Mouse (Mus musculus) heart, embryonic 14.5 days (tissue): Measurements from ENCODE around the gene Tpst2. TPM values are rescaled to one million over a fixed set of nuclear protein-coding genes. Genes with fewer than 3 reads are reported as not detected.

Source experiments
- ATAC-seq: fragments of 200-750 bp; cut with Nextera tagmentation; 2 replicates; pipeline ENCODE4 v1.8.0; 2017; ENCODE audit warnings: low read depth, moderate TSS enrichment; ENCODE audit not compliant: insufficient number of reproducible peaks, insufficient read depth, low FRiP score
- H3K27ac ChIP-seq, 2 experiments: fragments of 200-500 bp in 1 of 2; fragments of 300-500 bp in 1 of 2; sonication (generic) in 1 of 2; replicated peaks in 1 of 2; 2 replicates each; pipeline ENCODE4 v1.5.1; 2012 to 2014; ENCODE audit warnings: low read depth in 2 of 2, low read length in 2 of 2, control low read depth in 1 of 2, mild to moderate bottlenecking in 1 of 2, mixed read lengths in 1 of 2; ENCODE audit not compliant: control insufficient read depth in 1 of 2, insufficient read depth in 1 of 2
- H3K27me3 ChIP-seq: fragments of 300-500 bp; sonication (generic); 2 replicates; pipeline ENCODE4 v1.6.1; 2014; ENCODE audit warnings: mild to moderate bottlenecking, low read length, control low read depth; ENCODE audit not compliant: control insufficient read depth, insufficient read depth
- H3K36me3 ChIP-seq: fragments of 300-500 bp; sonication (generic); 2 replicates; pipeline ENCODE4 v1.6.1; 2014; ENCODE audit warnings: mild to moderate bottlenecking, control low read depth, low read length, mixed read lengths; ENCODE audit not compliant: control insufficient read depth, insufficient read depth
- H3K4me1 ChIP-seq, 2 experiments: fragments of 200-500 bp in 1 of 2; fragments of 300-500 bp in 1 of 2; sonication (generic) in 1 of 2; 2 replicates each; pipeline ENCODE4 v1.6.1; 2012 to 2014; ENCODE audit warnings: low read length in 2 of 2, control low read depth in 1 of 2, mixed read lengths in 1 of 2; ENCODE audit not compliant: control insufficient read depth in 2 of 2, insufficient read depth in 2 of 2
- H3K4me2 ChIP-seq: fragments of 300-500 bp; sonication (generic); 2 replicates; pipeline ENCODE4 v1.6.1; 2014; ENCODE audit warnings: mild to moderate bottlenecking, low read length
- H3K4me3 ChIP-seq, 2 experiments: fragments of 200-500 bp in 1 of 2; fragments of 300-500 bp in 1 of 2; sonication (generic) in 1 of 2; 2 replicates each; pipeline ENCODE4 v1.5.1; 2012 to 2014; ENCODE audit warnings: low read length in 2 of 2, mild to moderate bottlenecking in 2 of 2, control low read depth in 1 of 2, low read depth in 1 of 2, moderate library complexity in 1 of 2; ENCODE audit not compliant: control insufficient read depth in 1 of 2, insufficient read depth in 1 of 2
- H3K9ac ChIP-seq: fragments of 300-500 bp; sonication (generic); 2 replicates; pipeline ENCODE4 v1.6.1; 2014; ENCODE audit warnings: mild to moderate bottlenecking, low read length
- H3K9me3 ChIP-seq: fragments of 300-500 bp; sonication (generic); 2 replicates; pipeline ENCODE4 v1.6.1; 2016; ENCODE audit warnings: low read length, control low read depth; ENCODE audit not compliant: control insufficient read depth
- WGBS: fragments of 180-500 bp; shearing (Covaris S2); extraction: QIAGEN DNeasy Blood & Tissue Kit; methylation state at CpG from one replicate; pipeline ENCODE4 v1.1.7; 2014; 5-methylcytosine and 5-hydroxymethylcytosine counted together
- polyA plus RNA-seq: library from polyadenylated mRNA; unstranded; fragments of >200 nt; fragmentation: Nextera tagmentation; extraction: Ambion mirVana; gene quantifications from 2 replicates; pipeline ENCODE4 v1.2.1, GENCODE M21; 2014

Gene Tpst2
- polyA plus RNA-seq, result 39.0 and 45.9 TPM in 2 replicates

DNA sequence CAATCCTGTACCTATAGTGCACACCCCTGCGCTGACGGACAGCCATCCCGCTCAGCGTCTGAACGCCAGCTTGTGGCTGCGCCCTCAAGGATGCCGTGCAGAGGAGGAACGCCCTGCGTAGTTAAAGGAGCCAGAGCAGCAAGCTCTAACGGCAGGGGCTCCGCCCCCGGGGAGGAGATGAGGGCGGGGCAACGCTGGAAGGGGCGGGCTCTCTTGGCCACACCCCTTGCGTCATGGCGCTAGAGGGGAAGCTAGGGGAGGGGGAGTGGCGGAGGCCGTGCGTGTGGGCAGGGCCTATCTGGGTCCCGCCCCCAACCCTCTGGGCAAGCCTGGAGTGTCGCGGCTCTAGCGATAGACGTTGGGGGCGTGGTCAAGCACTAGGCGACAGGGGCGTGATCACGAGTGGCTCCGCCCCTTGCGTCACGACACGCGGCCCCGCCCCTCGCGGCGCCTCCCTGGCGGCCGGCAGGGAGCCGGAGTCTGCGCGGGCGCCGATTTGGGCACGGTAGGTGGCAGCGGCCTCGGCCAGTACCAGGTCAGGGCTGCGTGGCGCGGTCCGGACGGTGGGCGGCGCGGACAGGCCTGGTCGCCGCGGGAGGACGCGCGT lies at the start of gene Tpst2:
Gene Tpst2, plus strand, starts transcription at position 425 of the 607 bp plus-strand sequence.
- H3K4me3 ChIP-seq, result peak within 1 kb of the TSS; percentile 69 to 80
- ATAC-seq, result peak; percentile 98
- peak within 1 kb of the TSS; percentile 91 for H3K9ac ChIP-seq
- H3K9me3 ChIP-seq, result no peaks in the 10 kb centered on the region
- WGBS, result under 1% methylated on average over 61 of the region's 62 CpGs
- H3K4me1 ChIP-seq, result peaks cover 12 to 36% of the 10 kb centered on the region in 2 experiments
- peak within 1 kb of the TSS; percentile 90 for H3K4me2 ChIP-seq
- H3K27me3 ChIP-seq, result 0 out of 2 replicates have a peak, but pooled peaks cover under 1% of the 10 kb centered on the region
- H3K36me3 ChIP-seq, result no peaks in the 10 kb centered on the region
- H3K27ac ChIP-seq, result peak within 1 kb of the TSS; percentile 4 to 80; a peak in 3 of 4 replicates

DNA sequence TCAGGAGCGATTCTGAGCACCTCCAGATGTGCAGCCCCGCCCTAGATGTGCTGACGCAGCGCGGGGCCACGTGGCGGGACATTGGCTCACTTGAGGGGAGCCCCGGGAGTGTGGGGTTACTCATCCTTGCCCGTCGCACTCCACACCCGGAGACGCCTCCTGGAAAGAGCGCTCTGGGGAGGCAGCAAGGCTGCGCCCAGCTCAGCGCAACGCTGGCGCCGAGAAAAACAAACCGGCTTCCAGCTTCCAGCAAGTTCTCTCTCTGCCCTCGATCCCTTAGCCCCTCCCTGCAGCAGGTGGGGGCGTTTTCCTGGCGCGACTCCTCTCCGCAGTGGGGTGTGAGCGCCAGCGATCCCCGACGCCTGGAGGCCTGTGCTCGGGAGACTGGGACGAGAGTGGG lies 49.1 kb upstream of the Tpst2 start:
- Histone ChIP-seq H3K27me3 (peaks cover 90% of the 10 kb centered on the region), H3K9ac (no peak overlapping the region)
- ATAC-seq, result no peak

DNA sequence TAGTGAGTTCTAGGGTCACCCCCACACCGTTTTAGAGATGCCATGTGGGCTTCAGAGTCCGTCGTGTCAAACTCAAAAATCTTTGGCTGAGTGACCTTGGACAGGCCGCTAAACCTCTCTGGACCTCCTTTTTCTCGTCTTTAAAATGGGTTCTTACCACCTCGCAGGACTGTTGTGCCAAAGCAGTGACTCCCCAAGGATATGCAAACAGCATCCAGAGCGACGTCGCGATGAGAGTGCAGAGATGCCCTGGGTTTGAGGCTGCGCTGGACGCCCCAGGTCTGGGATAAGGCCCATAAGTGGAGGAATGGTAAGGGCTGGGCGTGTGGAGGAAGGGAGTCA lies 48.6 kb upstream of the Tpst2 start:
- Histone ChIP-seq H3K27ac (no peak overlapping the region), H3K27me3 (peaks cover 90% of the 10 kb centered on the region), H3K36me3 (no peaks in the 10 kb centered on the region), H3K9me3 (no peaks in the 10 kb centered on the region), H3K9ac (no peak overlapping the region), H3K4me2 (peak overlapping the region; percentile 52; the same call in 1 of the 2 replicates), H3K4me3 (peak overlapping the region in 1 of 2 experiments; percentile 22; a peak in 1 of 4 replicates), H3K4me1 (peaks cover 2 to 13% of the 10 kb centered on the region in 2 experiments; a peak in 2 of 4 replicates)
- 3% methylated on average over 13 of the region's 13 CpGs for WGBS
- no peak for ATAC-seq

More for the DNA sequence above, 49.1 kb upstream of the Tpst2 start:
- H3K4me1 ChIP-seq, result peaks cover 2 to 13% of the 10 kb centered on the region in 2 experiments; a peak in 2 of 4 replicates
- peak overlapping the region; percentile 49 for H3K4me2 ChIP-seq
- WGBS, result 3% methylated on average over 30 of the region's 30 CpGs
- no peaks in the 10 kb centered on the region for H3K9me3 ChIP-seq
- no peaks in the 10 kb centered on the region for H3K36me3 ChIP-seq
- peak overlapping the region; percentile 18 to 27; a peak in 3 of 4 replicates for H3K4me3 ChIP-seq
- H3K27ac ChIP-seq, result no peak overlapping the region

DNA sequence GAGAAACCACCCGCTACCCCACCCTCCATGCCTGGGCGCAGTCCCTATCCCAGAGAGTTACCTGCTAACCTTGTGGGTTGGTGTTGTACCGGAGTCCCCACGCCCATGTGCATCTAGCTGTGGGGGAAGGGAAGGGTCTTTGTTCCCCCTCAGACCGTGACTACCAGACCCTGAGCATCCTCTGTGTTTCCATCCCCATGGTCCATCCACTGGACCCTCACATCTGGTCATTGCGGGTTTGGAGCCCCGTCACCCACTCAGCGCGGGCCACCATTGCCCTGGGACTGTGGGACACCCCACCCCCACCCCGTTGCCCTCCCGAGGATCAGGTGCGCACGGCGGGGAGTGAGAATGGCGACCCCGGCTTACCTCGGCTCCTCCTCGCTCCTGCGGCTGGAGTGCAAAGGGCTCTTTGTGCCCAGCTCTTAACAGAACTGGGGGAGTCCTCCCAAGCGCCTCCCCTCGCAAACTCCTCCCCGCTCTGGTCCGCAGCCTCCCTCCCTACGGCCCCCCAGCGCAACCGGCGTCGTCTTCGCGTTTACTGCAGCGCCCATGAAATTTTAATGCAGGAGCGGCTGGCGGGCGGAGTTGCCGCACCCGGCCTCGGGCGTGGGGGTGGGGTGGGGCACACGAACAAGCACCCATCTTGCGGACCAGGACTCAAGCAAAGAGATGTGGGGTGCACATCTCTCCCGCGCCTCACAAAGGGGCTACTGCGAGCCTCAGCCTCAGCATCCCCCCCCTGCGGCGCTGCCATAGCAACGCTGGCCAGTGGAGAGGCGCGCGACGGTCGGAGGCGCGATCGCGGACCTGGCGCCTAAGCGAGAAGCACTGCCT lies 48.0 kb upstream of the Tpst2 start:
- peak overlapping the region; percentile 0 to 22; a peak in 2 of 4 replicates for H3K4me3 ChIP-seq
- 0 out of 2 replicates have a peak, but pooled peaks have one; percentile 20 for ATAC-seq
- H3K9me3 ChIP-seq, result no peaks in the 10 kb centered on the region
- H3K27me3 ChIP-seq, result peaks cover 86% of the 10 kb centered on the region
- no peak overlapping the region for H3K9ac ChIP-seq
- WGBS, result under 1% methylated on average over 57 of the region's 57 CpGs
- peak overlapping the region; percentile 52 for H3K4me2 ChIP-seq
- H3K36me3 ChIP-seq, result no peaks in the 10 kb centered on the region
- peaks cover 2 to 13% of the 10 kb centered on the region in 2 experiments; a peak in 2 of 4 replicates for H3K4me1 ChIP-seq
- H3K27ac ChIP-seq, result no peak overlapping the region

DNA sequence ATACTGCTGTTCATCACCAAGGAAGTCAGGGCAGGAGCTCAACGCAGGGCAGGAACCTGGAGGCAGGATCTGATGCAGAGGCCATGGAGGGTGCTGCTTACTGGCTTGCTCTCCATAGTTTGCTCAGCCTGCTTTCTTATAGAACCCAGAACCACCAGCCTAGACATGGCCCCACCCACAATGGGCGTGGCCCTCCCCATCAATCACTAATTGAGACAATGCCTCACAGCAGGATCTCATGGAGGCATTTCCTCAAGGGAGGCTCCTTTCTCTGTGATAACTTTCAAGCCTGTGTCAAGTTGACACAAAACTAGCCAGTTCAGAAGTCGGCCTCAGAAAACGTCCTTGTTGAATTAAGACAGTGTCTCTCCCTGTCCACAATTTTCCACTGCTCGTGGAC lies 40.7 kb upstream of the Tpst2 start:
- Histone ChIP-seq H3K4me2 (no peak overlapping the region), H3K27ac (no peak overlapping the region), H3K9me3 (no peaks in the 10 kb centered on the region), H3K27me3 (peaks cover 36% of the 10 kb centered on the region), H3K36me3 (no peaks in the 10 kb centered on the region), H3K4me3 (no peak overlapping the region), H3K9ac (no peak overlapping the region), H3K4me1 (no peaks in the 10 kb centered on the region)
- ATAC-seq, result no peak
- WGBS, result 63% methylated on average over 5 of the region's 5 CpGs

DNA sequence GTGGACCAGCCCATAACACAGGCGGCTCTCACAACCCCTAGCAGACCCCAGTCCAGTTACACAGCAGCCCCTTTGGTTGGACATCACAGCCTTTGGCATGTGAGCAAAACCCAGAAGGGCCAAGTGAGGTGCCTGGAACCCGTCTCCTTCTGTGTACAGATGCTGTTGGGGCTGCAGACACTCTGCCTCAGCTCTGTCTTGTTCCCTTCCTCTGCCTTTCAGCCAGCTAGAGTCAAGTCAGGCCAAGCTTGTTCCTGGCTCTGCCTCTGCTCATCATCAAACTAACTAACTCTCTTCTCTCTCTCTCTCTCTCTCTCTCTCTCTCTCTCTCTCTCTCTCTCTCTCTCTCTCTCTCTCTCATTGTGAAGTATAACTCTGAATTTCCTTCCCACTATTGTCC lies 39.9 kb upstream of the Tpst2 start:
- H3K36me3 ChIP-seq, result no peaks in the 10 kb centered on the region
- no peak for ATAC-seq
- no peaks in the 10 kb centered on the region for H3K4me1 ChIP-seq
- no peak overlapping the region for H3K4me2 ChIP-seq
- no peak overlapping the region for H3K9ac ChIP-seq
- H3K4me3 ChIP-seq, result no peak overlapping the region
- WGBS, result 64% methylated on average over 2 of the region's 2 CpGs
- no peak overlapping the region for H3K27ac ChIP-seq
- H3K27me3 ChIP-seq, result peaks cover 29% of the 10 kb centered on the region
- H3K9me3 ChIP-seq, result no peaks in the 10 kb centered on the region

DNA sequence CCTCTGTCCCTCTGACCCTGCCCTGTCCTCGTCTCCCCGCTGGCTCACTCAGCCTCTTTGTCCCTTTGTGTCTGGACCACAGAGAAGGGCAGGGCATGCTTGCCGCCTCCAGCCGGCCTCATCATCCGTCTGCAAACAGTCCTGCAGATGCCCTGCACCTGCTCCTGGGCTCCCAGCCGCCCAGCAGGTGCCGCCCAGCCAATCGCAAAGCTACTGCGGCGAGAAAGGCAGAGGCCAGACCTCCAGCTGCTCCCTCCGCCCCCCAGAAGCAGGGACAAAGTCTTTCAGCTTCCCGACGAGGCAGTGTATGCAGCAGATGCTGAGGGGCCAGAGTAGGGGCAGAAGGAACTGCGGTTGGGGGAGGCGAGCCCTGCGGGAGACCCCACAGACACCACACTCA lies 39.1 kb upstream of the Tpst2 start:
- WGBS, result 8% methylated on average over 16 of the region's 16 CpGs
- H3K9me3 ChIP-seq, result no peaks in the 10 kb centered on the region
- H3K4me1 ChIP-seq, result no peaks in the 10 kb centered on the region
- H3K27ac ChIP-seq, result no peak overlapping the region
- peaks cover 22% of the 10 kb centered on the region for H3K27me3 ChIP-seq
- no peak overlapping the region for H3K4me2 ChIP-seq
- no peak overlapping the region for H3K9ac ChIP-seq
- H3K36me3 ChIP-seq, result no peaks in the 10 kb centered on the region
- no peak overlapping the region for H3K4me3 ChIP-seq
- no peak for ATAC-seq
